Mouse (Mus musculus): ENCODE data around the gene Fam189a1. TPM values are rescaled to one million over a fixed set of nuclear protein-coding genes. Genes with fewer than 3 reads are reported as not detected.

The Fam189a1 gene
- total and polyA plus RNA-seq, 3 experiments = not detected

DNA sequence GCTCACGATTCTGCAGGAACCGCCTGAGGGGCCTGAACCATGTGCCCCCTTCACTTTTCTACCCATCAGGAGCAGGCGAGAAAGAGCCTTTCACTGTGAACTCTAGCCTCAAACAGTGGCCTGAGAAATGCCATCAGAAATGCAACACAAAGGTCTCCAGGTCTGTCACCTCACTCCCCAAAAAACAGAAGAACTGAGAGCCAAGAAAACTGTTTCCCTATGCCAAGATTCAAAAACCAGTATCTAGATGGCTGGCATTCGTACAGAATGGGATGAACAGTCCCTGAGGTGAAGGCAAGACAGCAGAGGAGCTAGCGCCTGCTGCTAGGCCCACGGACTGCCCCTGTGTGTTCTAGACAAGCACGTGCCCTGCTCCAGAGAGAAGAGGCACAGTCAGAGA, 401.2 kb downstream of the Fam189a1 start:
- H3K9ac ChIP-seq (ENCODE audit: control insufficient read depth, low read depth, low read length, poor library complexity, severe bottlenecking) = no peak overlapping the region
- H3K4me1 ChIP-seq (ENCODE audit: control insufficient read depth in 1 of 2, insufficient read depth in 2 of 2, low read length in 2 of 2) = no peaks in the 10 kb centered on the region
- no peak overlapping the region for H3K27ac ChIP-seq (ENCODE audit: control insufficient read depth, low read depth, low read length)
- no peaks in the 10 kb centered on the region for H3K27me3 ChIP-seq (ENCODE audit: control insufficient read depth in 1 of 2, insufficient read depth in 2 of 2, low read length in 2 of 2)
- TF ChIP-seq USF1 (IDR thresholded peaks at IDR 0.05; ENCODE audit: low read depth, low read length) = no peak
- TF ChIP-seq MXI1 (IDR thresholded peaks at IDR 0.05; ENCODE audit: low read depth, low read length) = no peak
- TF ChIP-seq RCOR1 (IDR thresholded peaks at IDR 0.05; ENCODE audit: low read depth, low read length) = no peak
- no peak for TF ChIP-seq MAFK (IDR thresholded peaks at IDR 0.05; ENCODE audit: borderline replicate concordance, low read depth, low read length)
- TF ChIP-seq ELF1 (IDR thresholded peaks at IDR 0.05; ENCODE audit: low read depth, low read length) = no peak
- TF ChIP-seq CHD2 (IDR thresholded peaks at IDR 0.05; ENCODE audit: low read length) = no peak
- TF ChIP-seq POLR2A (IDR thresholded peaks at IDR 0.05; ENCODE audit: control insufficient read depth in 1 of 2, insufficient read depth in 1 of 2, low read depth in 1 of 2, low read length in 2 of 2, poor library complexity in 1 of 2) = no peak
- no peaks in the 10 kb centered on the region for H3K79me2 ChIP-seq (ENCODE audit: control insufficient read depth, insufficient read depth, low read length, poor library complexity)
- H3K4me3 ChIP-seq (ENCODE audit: control insufficient read depth in 1 of 2, insufficient read depth in 1 of 2, low read depth in 2 of 2, low read length in 2 of 2) = no peak overlapping the region
- H3K9me3 ChIP-seq (replicated peaks; ENCODE audit: insufficient read depth, low read length) = no peaks in the 10 kb centered on the region
- no peaks in the 10 kb centered on the region for H3K36me3 ChIP-seq (ENCODE audit: control insufficient read depth in 1 of 2, insufficient read depth in 2 of 2, low read length in 2 of 2)
- DNase-seq (ENCODE audit: low read depth, low spot score) = no peak

DNA sequence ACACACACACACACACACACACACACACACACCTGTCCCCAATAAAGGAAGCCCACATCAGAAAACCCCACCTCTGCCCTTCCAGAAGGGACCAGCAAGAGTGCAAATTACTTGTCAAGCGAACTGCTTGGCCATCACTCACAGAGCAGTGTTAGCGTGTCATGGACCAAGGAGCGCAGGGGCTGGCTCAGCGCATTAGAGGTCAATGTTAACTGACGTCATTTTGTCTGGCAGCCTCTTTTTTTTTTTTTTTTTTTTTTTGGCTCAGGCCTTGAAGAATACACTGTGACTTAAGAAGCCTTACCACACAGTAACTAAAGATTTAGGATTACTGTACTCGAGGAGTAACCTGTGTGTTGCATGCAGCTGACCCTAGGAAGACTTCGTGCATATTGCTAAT, 402.2 kb downstream of the Fam189a1 start:
- DNase-seq (ENCODE audit: low read depth, low spot score) = no peak
- H3K4me3 ChIP-seq (ENCODE audit: control insufficient read depth in 1 of 2, insufficient read depth in 1 of 2, low read depth in 2 of 2, low read length in 2 of 2) = no peak overlapping the region

DNA sequence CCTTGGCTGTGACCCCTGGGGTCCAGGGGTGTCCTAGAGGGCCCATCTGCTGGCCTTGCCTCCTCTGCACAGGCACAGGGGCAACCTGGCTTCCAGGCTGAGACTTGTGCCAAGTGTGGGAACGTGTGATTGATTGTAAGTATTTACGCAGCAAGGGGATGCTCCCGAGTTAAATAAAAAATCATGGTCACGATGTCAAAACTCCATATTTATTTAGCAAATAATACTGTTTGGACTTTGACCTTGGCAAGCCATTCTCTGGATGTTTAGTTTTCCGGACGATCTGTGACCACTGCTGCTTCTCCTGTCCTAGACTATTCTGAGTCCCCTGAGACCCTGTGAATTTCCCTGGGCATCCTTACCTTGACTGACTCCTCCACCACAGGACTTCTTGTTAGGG, 402.7 kb downstream of the Fam189a1 start:
- Histone ChIP-seq H3K36me3 (ENCODE audit: control insufficient read depth in 1 of 2, insufficient read depth in 2 of 2, low read length in 2 of 2) (no peaks in the 10 kb centered on the region), H3K4me1 (ENCODE audit: control insufficient read depth in 1 of 2, insufficient read depth in 2 of 2, low read length in 2 of 2) (no peaks in the 10 kb centered on the region)

More for the DNA sequence above, 402.2 kb downstream of the Fam189a1 start:
- Histone ChIP-seq H3K9ac (ENCODE audit: control insufficient read depth, low read depth, low read length, poor library complexity, severe bottlenecking) (no peak overlapping the region), H3K27ac (ENCODE audit: control insufficient read depth, low read depth, low read length) (no peak overlapping the region), H3K36me3 (ENCODE audit: control insufficient read depth in 1 of 2, insufficient read depth in 2 of 2, low read length in 2 of 2) (no peaks in the 10 kb centered on the region), H3K27me3 (ENCODE audit: control insufficient read depth in 1 of 2, insufficient read depth in 2 of 2, low read length in 2 of 2) (no peaks in the 10 kb centered on the region), H3K4me1 (ENCODE audit: control insufficient read depth in 1 of 2, insufficient read depth in 2 of 2, low read length in 2 of 2) (no peaks in the 10 kb centered on the region), H3K79me2 (ENCODE audit: control insufficient read depth, insufficient read depth, low read length, poor library complexity) (no peaks in the 10 kb centered on the region), H3K9me3 (replicated peaks; ENCODE audit: insufficient read depth, low read length) (no peaks in the 10 kb centered on the region)
- TF ChIP-seq SIN3A (IDR thresholded peaks at IDR 0.05; ENCODE audit: low read length) = no peak
- TF ChIP-seq E2F4 (IDR thresholded peaks at IDR 0.05; ENCODE audit: borderline replicate concordance, low read depth, low read length) = no peak
- TF ChIP-seq ZKSCAN1 (IDR thresholded peaks at IDR 0.05; ENCODE audit: low read depth, low read length) = no peak
- TF ChIP-seq MXI1 (IDR thresholded peaks at IDR 0.05; ENCODE audit: low read depth, low read length) = no peak
- TF ChIP-seq MYC (IDR thresholded peaks at IDR 0.05; ENCODE audit: low read depth, low read length) = no peak
- TF ChIP-seq ZMIZ1 (IDR thresholded peaks at IDR 0.05; ENCODE audit: low read depth, low read length) = no peak
- no peak for TF ChIP-seq BHLHE40 (IDR thresholded peaks at IDR 0.05; ENCODE audit: borderline replicate concordance, low read depth, low read length)

More for the DNA sequence above, 402.7 kb downstream of the Fam189a1 start:
- no peak for TF ChIP-seq MAFK (IDR thresholded peaks at IDR 0.05; ENCODE audit: borderline replicate concordance, low read depth, low read length)
- no peak for TF ChIP-seq MYC (IDR thresholded peaks at IDR 0.05; ENCODE audit: low read depth, low read length)
- TF ChIP-seq ETS1 (IDR thresholded peaks at IDR 0.05; ENCODE audit: low read depth, low read length) = no peak
- TF ChIP-seq TAL1 (IDR thresholded peaks at IDR 0.05; ENCODE audit: low read length) = no peak
- TF ChIP-seq EP300 (IDR thresholded peaks at IDR 0.05; ENCODE audit: low read depth in 1 of 2, low read length in 2 of 2) = no peak
- no peak for TF ChIP-seq ZMIZ1 (IDR thresholded peaks at IDR 0.05; ENCODE audit: low read depth, low read length)
- TF ChIP-seq POLR2AphosphoS5 (IDR thresholded peaks at IDR 0.05; ENCODE audit: borderline replicate concordance, low read depth, low read length) = no peak
- no peak for TF ChIP-seq ZNF384 (IDR thresholded peaks at IDR 0.05; ENCODE audit: low read depth, low read length)
- TF ChIP-seq RAD21 (IDR thresholded peaks at IDR 0.05; ENCODE audit: low read depth, low read length) = no peak
- TF ChIP-seq ZC3H11A (IDR thresholded peaks at IDR 0.05; ENCODE audit: low read depth, low read length) = no peak
- TF ChIP-seq MAZ (IDR thresholded peaks at IDR 0.05; ENCODE audit: low read depth, low read length) = no peak
- TF ChIP-seq NELFE (IDR thresholded peaks at IDR 0.05; ENCODE audit: low read depth, low read length) = no peak
- Histone ChIP-seq H3K9me3 (replicated peaks; ENCODE audit: insufficient read depth, low read length) (no peaks in the 10 kb centered on the region), H3K27me3 (ENCODE audit: control insufficient read depth in 1 of 2, insufficient read depth in 2 of 2, low read length in 2 of 2) (no peaks in the 10 kb centered on the region), H3K79me2 (ENCODE audit: control insufficient read depth, insufficient read depth, low read length, poor library complexity) (no peaks in the 10 kb centered on the region), H3K4me3 (ENCODE audit: control insufficient read depth in 1 of 2, insufficient read depth in 1 of 2, low read depth in 2 of 2, low read length in 2 of 2) (no peak overlapping the region), H3K27ac (ENCODE audit: control insufficient read depth, low read depth, low read length) (no peak overlapping the region), H3K9ac (ENCODE audit: control insufficient read depth, low read depth, low read length, poor library complexity, severe bottlenecking) (no peak overlapping the region)
- DNase-seq (ENCODE audit: low read depth, low spot score) = no peak
